26 mouse cellular contexts compared by ENCODE assay signal in the genomic region with DNA sequence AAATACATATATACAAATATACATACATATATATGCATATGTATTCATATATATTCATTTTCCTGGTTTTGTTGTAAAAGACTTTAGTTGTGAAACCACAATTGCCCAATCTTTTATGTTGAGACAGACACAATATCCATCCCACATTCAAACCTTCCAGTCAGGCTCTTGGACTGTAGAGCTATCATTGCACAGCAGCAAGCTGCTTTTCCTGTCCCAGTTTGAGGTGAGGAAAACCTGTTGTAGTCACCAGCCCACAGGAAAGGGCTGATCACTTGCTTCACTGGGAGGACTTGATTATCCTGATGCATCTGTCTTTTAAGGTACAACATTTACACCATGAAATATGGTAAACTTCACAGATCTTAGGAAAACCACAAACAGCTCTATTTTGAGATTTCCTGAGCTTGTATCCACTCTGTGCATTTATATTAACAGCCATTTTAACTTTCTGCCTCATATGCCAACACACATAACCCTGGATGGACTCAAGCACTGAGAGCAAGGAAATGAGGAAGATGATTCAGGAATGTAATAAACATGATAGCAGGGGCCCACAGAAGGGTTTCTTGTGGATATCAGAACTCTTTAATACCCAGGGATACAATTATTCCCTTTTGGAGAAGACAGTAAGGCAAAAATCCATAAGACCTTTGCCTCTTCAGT. TPM values are rescaled to one million over a fixed set of nuclear protein-coding genes. Genes with fewer than 3 reads are reported as not detected.
"Had no signal": no experiment of that assay in that cellular context is flagged by ENCODE, and none has a peak within 500 bp of the region (broad histone marks: within the 10 kb centered on the region; RNA-seq: fewer than 3 reads in every experiment).

No protein-coding gene starts in this region.

- H3K27ac ChIP-seq: limb, embryonic 12.5 days; limb, embryonic 15.5 days; liver, embryonic 14.5 days; midbrain, embryonic 12.5 days had no signal

- ATAC-seq: liver, postnatal 0 days; lung, postnatal 0 days; midbrain, embryonic 16.5 days had no signal

- H3K4me1 ChIP-seq: limb, embryonic 12.5 days; limb, embryonic 15.5 days; midbrain, embryonic 12.5 days had no signal

- H3K27me3 ChIP-seq: limb, embryonic 12.5 days; limb, embryonic 15.5 days; midbrain, embryonic 12.5 days had no signal

- H3K9ac ChIP-seq: limb, embryonic 12.5 days; limb, embryonic 15.5 days; liver, embryonic 14.5 days; liver, postnatal 0 days; lung, embryonic 14.5 days; midbrain, embryonic 12.5 days had no signal

- H3K36me3 ChIP-seq: limb, embryonic 12.5 days; limb, embryonic 15.5 days; midbrain, embryonic 12.5 days had no signal

- H3K4me3 ChIP-seq: limb, embryonic 12.5 days; limb, embryonic 15.5 days; midbrain, embryonic 12.5 days; myocyte had no signal

- DNase-seq: kidney, postnatal 10 days; kidney, postnatal 36 days; left cerebral cortex, postnatal 4 days; liver, postnatal 0 days; lung, embryonic 14.5 days; thymus, adult 18-20 months; thymus, postnatal 36 days had no signal

- H3K4me2 ChIP-seq: limb, embryonic 12.5 days; limb, embryonic 15.5 days; liver, embryonic 11.5 days; lung, embryonic 14.5 days; midbrain, embryonic 12.5 days had no signal

- H3K9me3 ChIP-seq: limb, embryonic 15.5 days had no signal

RNA-seq across cellular contexts. Expression of gene Klra10, which starts 6.4 kb away (rescaled TPM):
- total RNA-seq: layer of hippocampus, adult 8-10 months; layer of hippocampus, postnatal 10 days; left cerebral cortex, adult 8-10 months; left cerebral cortex, postnatal 14 days; left cerebral cortex, postnatal 4 days had no signal
- polyA plus RNA-seq: kidney, embryonic 14.5 days; limb, embryonic 12.5 days; limb, embryonic 15.5 days; liver, embryonic 11.5 days; liver, embryonic 14.5 days; liver, postnatal 0 days; lung, embryonic 14.5 days; lung, postnatal 0 days; midbrain, embryonic 12.5 days; midbrain, embryonic 16.5 days; myocyte; neural tube, embryonic 11.5 days; neural tube, embryonic 14.5 days; small intestine, adult 2 months; spleen, adult 2 months; stomach, embryonic 16.5 days; testis, adult 2 months had no signal

RNA-seq across cellular contexts. Expression of gene Klra3, which starts 49.3 kb away (rescaled TPM):
- total RNA-seq: layer of hippocampus, adult 8-10 months; layer of hippocampus, postnatal 10 days; left cerebral cortex, adult 8-10 months; left cerebral cortex, postnatal 14 days; left cerebral cortex, postnatal 4 days had no signal
- polyA plus RNA-seq: kidney, embryonic 14.5 days; limb, embryonic 12.5 days; limb, embryonic 15.5 days; liver, embryonic 11.5 days; liver, embryonic 14.5 days; liver, postnatal 0 days; lung, embryonic 14.5 days; lung, postnatal 0 days; midbrain, embryonic 12.5 days; midbrain, embryonic 16.5 days; myocyte; neural tube, embryonic 11.5 days; neural tube, embryonic 14.5 days; small intestine, adult 2 months; stomach, embryonic 16.5 days; testis, adult 2 months had no signal

RNA-seq across cellular contexts. Expression of gene Klra7, which starts 55.0 kb away (rescaled TPM):
- total RNA-seq: layer of hippocampus, adult 8-10 months; layer of hippocampus, postnatal 10 days; left cerebral cortex, adult 8-10 months; left cerebral cortex, postnatal 14 days; left cerebral cortex, postnatal 4 days had no signal
- polyA plus RNA-seq: kidney, embryonic 14.5 days; limb, embryonic 12.5 days; limb, embryonic 15.5 days; liver, embryonic 11.5 days; liver, embryonic 14.5 days; liver, postnatal 0 days; lung, embryonic 14.5 days; lung, postnatal 0 days; midbrain, embryonic 12.5 days; midbrain, embryonic 16.5 days; myocyte; neural tube, embryonic 11.5 days; neural tube, embryonic 14.5 days; small intestine, adult 2 months; stomach, embryonic 16.5 days; testis, adult 2 months had no signal
